Mouse (Mus musculus) hindbrain, embryonic 16.5 days (tissue): ENCODE results near the gene Rmnd1. TPM values are rescaled to one million over a fixed set of nuclear protein-coding genes. Genes with fewer than 3 reads are reported as not detected.

Source experiments
- ATAC-seq: fragments of 200-750 bp; cut with Nextera tagmentation; 2 replicates; pipeline ENCODE4 v1.8.0; 2017; ENCODE audit warnings: moderate TSS enrichment, moderate library complexity
- H3K27ac ChIP-seq: fragments of 300-500 bp; sonication (generic); 2 replicates; pipeline ENCODE4 v1.5.1; 2014; ENCODE audit warnings: low read depth, mild to moderate bottlenecking, control low read depth, low read length, moderate library complexity
- H3K27me3 ChIP-seq: fragments of 300-500 bp; sonication (generic); replicated peaks from 2 replicates; pipeline ENCODE4 v1.6.1; 2014; ENCODE audit warnings: low read length; ENCODE audit not compliant: control insufficient read depth, insufficient read depth
- H3K36me3 ChIP-seq: fragments of 300-500 bp; sonication (generic); 2 replicates; pipeline ENCODE4 v1.6.1; 2014; ENCODE audit warnings: mild to moderate bottlenecking, low read length, moderate library complexity, mixed read lengths; ENCODE audit not compliant: control insufficient read depth, insufficient read depth
- H3K4me1 ChIP-seq: fragments of 300-500 bp; sonication (generic); 2 replicates; pipeline ENCODE4 v1.6.1; 2014; ENCODE audit warnings: low read depth, low read length; ENCODE audit not compliant: control insufficient read depth, insufficient read depth
- H3K4me2 ChIP-seq: fragments of 300-500 bp; sonication (generic); 2 replicates; pipeline ENCODE4 v1.6.1; 2014; ENCODE audit warnings: mild to moderate bottlenecking, low read length, control low read depth, moderate library complexity
- H3K4me3 ChIP-seq: fragments of 300-500 bp; sonication (generic); 2 replicates; pipeline ENCODE4 v1.5.1; 2014; ENCODE audit warnings: mild to moderate bottlenecking, low read length, control low read depth, moderate library complexity
- H3K9ac ChIP-seq: fragments of 300-500 bp; sonication (generic); 2 replicates; pipeline ENCODE4 v1.6.1; 2014; ENCODE audit warnings: low read depth, mild to moderate bottlenecking, control low read depth, low read length, moderate library complexity
- H3K9me3 ChIP-seq: fragments of 300-500 bp; sonication (generic); 2 replicates; pipeline ENCODE4 v1.6.1; 2014; ENCODE audit warnings: mild to moderate bottlenecking, low read length, moderate library complexity; ENCODE audit not compliant: control insufficient read depth
- WGBS: fragments of 180-500 bp; shearing (Covaris S2); extraction: QIAGEN DNeasy Blood & Tissue Kit; methylation state at CpG from one replicate; pipeline ENCODE4 v1.1.7; 2014; 5-methylcytosine and 5-hydroxymethylcytosine counted together
- polyA plus RNA-seq: library from polyadenylated mRNA; unstranded; fragments of >200 nt; fragmentation: Nextera tagmentation; extraction: Ambion mirVana; gene quantifications from 2 replicates; pipeline ENCODE4 v1.2.1, GENCODE M21; 2015

Rmnd1 gene
- polyA plus RNA-seq, 1 experiment from 2014 or later: 41.9 TPM

- H3K27ac ChIP-seq: peak overlapping the region; percentile 100
- under 1% methylated on average over 19 of the region's 19 CpGs for WGBS
- H3K4me2 ChIP-seq: peak overlapping the region; percentile 71
- peak overlapping the region; percentile 92 for H3K4me3 ChIP-seq
- ATAC-seq: no peak
- H3K27me3 ChIP-seq: no peaks in the 10 kb centered on the region
- H3K9me3 ChIP-seq: no peaks in the 10 kb centered on the region
- H3K36me3 ChIP-seq: no peaks in the 10 kb centered on the region
- peak overlapping the region; percentile 97 for H3K9ac ChIP-seq
- H3K4me1 ChIP-seq: peaks cover 35% of the 10 kb centered on the region
Measured at GRCm38 (mm10) chr10:4388384-4388745, 43.8 kb downstream of the Rmnd1 start.

- H3K27me3 ChIP-seq: no peaks in the 10 kb centered on the region
- peaks cover 35% of the 10 kb centered on the region for H3K4me1 ChIP-seq
- peak within 1 kb of the TSS; percentile 92 for H3K4me3 ChIP-seq
- peak within 1 kb of the TSS; percentile 97 for H3K9ac ChIP-seq
- peak within 1 kb of the TSS; percentile 100 for H3K27ac ChIP-seq
- 0% methylated on average over 59 of the region's 87 CpGs for WGBS
- peak; percentile 5; the same call in 1 of the 2 replicates for ATAC-seq
- no peaks in the 10 kb centered on the region for H3K36me3 ChIP-seq
- H3K9me3 ChIP-seq: no peaks in the 10 kb centered on the region
- H3K4me2 ChIP-seq: peak within 1 kb of the TSS; percentile 71
Measured at GRCm38 (mm10) chr10:4387701-4388383, 44.3 kb downstream of the Rmnd1 start, which contains the start of gene Zbtb2. Gene Zbtb2, minus strand, starts transcription at chr10:4388108.

GRCm38 (mm10) chr10:4386609-4387591 is 45.3 kb downstream of the Rmnd1 start:
- Histone ChIP-seq H3K9me3 (no peaks in the 10 kb centered on the region), H3K4me2 (peak overlapping the region; percentile 64), H3K27me3 (no peaks in the 10 kb centered on the region), H3K9ac (peak overlapping the region; percentile 97), H3K27ac (peak overlapping the region; percentile 100), H3K4me3 (peak overlapping the region; percentile 92), H3K36me3 (no peaks in the 10 kb centered on the region), H3K4me1 (peaks cover 35% of the 10 kb centered on the region)
- ATAC-seq: peak; percentile 92
- under 1% methylated on average over 65 of the region's 133 CpGs for WGBS

- H3K36me3 ChIP-seq: no peaks in the 10 kb centered on the region
- no peak overlapping the region for H3K27ac ChIP-seq
- no peak overlapping the region for H3K4me3 ChIP-seq
- H3K4me1 ChIP-seq: peaks cover 10% of the 10 kb centered on the region
- no peak for ATAC-seq
- 93% methylated on average over 7 of the region's 7 CpGs for WGBS
- no peak overlapping the region for H3K4me2 ChIP-seq
- no peaks in the 10 kb centered on the region for H3K9me3 ChIP-seq
- H3K9ac ChIP-seq: no peak overlapping the region
- H3K27me3 ChIP-seq: no peaks in the 10 kb centered on the region
Measured at GRCm38 (mm10) chr10:4384244-4384643, 47.9 kb downstream of the Rmnd1 start.

- H3K4me2 ChIP-seq: no peak overlapping the region
- no peaks in the 10 kb centered on the region for H3K9me3 ChIP-seq
- no peak overlapping the region for H3K4me3 ChIP-seq
- no peak overlapping the region for H3K27ac ChIP-seq
- no peak overlapping the region for H3K9ac ChIP-seq
- H3K27me3 ChIP-seq: no peaks in the 10 kb centered on the region
- peaks cover 1% of the 10 kb centered on the region for H3K4me1 ChIP-seq
- H3K36me3 ChIP-seq: no peaks in the 10 kb centered on the region
- 93% methylated on average over 5 of the region's 5 CpGs for WGBS
- no peak for ATAC-seq
Measured at GRCm38 (mm10) chr10:4380748-4381147, 51.4 kb downstream of the Rmnd1 start.

GRCm38 (mm10) chr10:4376931-4377330 is 55.3 kb downstream of the Rmnd1 start:
- no peak overlapping the region for H3K9ac ChIP-seq
- 88% methylated on average over 7 of the region's 7 CpGs for WGBS
- ATAC-seq: no peak
- H3K27me3 ChIP-seq: no peaks in the 10 kb centered on the region
- no peak overlapping the region for H3K4me2 ChIP-seq
- H3K27ac ChIP-seq: no peak overlapping the region
- H3K4me1 ChIP-seq: no peaks in the 10 kb centered on the region
- H3K36me3 ChIP-seq: no peaks in the 10 kb centered on the region
- H3K9me3 ChIP-seq: no peaks in the 10 kb centered on the region
- H3K4me3 ChIP-seq: no peak overlapping the region

GRCm38 (mm10) chr10:4376461-4376860 is 55.7 kb downstream of the Rmnd1 start:
- ATAC-seq: no peak
- WGBS: 84% methylated on average over 7 of the region's 7 CpGs
- Histone ChIP-seq H3K4me1 (no peaks in the 10 kb centered on the region), H3K4me2 (no peak overlapping the region), H3K27ac (no peak overlapping the region), H3K9ac (no peak overlapping the region), H3K27me3 (no peaks in the 10 kb centered on the region), H3K9me3 (no peaks in the 10 kb centered on the region), H3K36me3 (no peaks in the 10 kb centered on the region), H3K4me3 (no peak overlapping the region)

- H3K4me3 ChIP-seq: no peak overlapping the region
- H3K9me3 ChIP-seq: no peaks in the 10 kb centered on the region
- no peak for ATAC-seq
- no peak overlapping the region for H3K27ac ChIP-seq
- WGBS: 30% methylated on average over 7 of the region's 7 CpGs
- H3K27me3 ChIP-seq: no peaks in the 10 kb centered on the region
- no peaks in the 10 kb centered on the region for H3K36me3 ChIP-seq
- H3K4me2 ChIP-seq: no peak overlapping the region
- H3K4me1 ChIP-seq: no peaks in the 10 kb centered on the region
- no peak overlapping the region for H3K9ac ChIP-seq
Measured at GRCm38 (mm10) chr10:4375267-4375666, 56.9 kb downstream of the Rmnd1 start.

- no peak for ATAC-seq
- Histone ChIP-seq H3K4me3 (no peak overlapping the region), H3K27ac (no peak overlapping the region), H3K4me1 (no peaks in the 10 kb centered on the region), H3K9me3 (no peaks in the 10 kb centered on the region), H3K4me2 (no peak overlapping the region), H3K27me3 (no peaks in the 10 kb centered on the region), H3K9ac (no peak overlapping the region), H3K36me3 (0 out of 2 replicates have a peak, but pooled peaks cover 1% of the 10 kb centered on the region)
- 83% methylated on average over 4 of the region's 4 CpGs for WGBS
Measured at GRCm38 (mm10) chr10:4374734-4375133, 57.5 kb downstream of the Rmnd1 start.
